Mouse (Mus musculus): ENCODE measurements at regions not wholly inside any gene's neighbourhood (a gene's known extent, or its start where the extent isn't known, plus 50 kb on each side); places are given as distances from the start of the nearest gene placed in this dataset.

DNA sequence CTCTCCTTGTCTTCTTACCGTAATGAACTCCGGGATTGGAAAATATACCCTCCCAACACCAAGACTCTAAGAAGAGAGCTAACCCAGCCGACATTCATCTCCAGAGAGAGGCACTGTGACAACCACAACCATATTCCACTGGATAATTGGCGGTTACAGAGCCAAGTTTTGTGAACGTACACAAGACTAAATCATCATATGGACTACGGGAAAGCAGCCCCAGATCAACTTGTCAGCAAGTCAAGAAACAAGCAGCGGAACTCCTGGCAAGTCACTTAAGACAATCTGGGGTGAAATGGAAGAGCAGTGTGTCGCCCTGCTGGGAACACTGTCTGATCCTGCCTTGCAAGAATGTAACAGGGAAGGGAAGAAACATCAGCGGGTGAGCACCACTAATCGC lies 52.6 kb upstream of the Bach2 start:
- peaks cover 4% of the 10 kb centered on the region for H3K4me1 ChIP-seq (ENCODE audit: control insufficient read depth, insufficient read depth, low read length)
- H3K4me3 ChIP-seq (ENCODE audit: insufficient read depth, low read depth, low read length): no peak overlapping the region
- WGBS: 78% methylated on average over 10 of the region's 10 CpGs
- H3K27ac ChIP-seq (ENCODE audit: insufficient read depth, low read depth, low read length): no peak overlapping the region
- no peak for TF ChIP-seq POLR2A (IDR thresholded peaks at IDR 0.05; ENCODE audit: insufficient read depth, low read depth, low read length)
- no peak for TF ChIP-seq CTCF (IDR thresholded peaks at IDR 0.05; ENCODE audit: insufficient read depth, low read depth, low read length)

DNA sequence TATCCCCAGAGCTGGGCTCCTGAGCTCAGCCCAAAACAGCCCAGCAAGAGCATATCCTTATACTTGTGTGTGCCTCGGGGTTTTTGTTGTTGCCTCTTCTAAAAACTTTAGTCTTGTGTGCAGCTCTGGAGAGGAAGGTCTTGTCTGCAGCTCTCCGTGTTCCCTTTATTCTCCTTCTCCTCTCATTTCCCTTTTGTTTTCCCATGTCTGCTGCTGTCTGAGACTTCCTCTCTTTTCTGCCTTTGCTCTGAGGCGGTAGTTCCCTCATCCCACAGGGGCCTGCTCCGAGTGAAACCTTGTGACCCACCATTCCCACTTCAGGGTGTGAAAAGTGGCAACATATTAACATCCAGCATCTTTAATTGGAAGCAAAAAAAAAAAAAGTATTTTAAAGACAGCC lies 51.5 kb upstream of the Bach2 start:
- H3K27ac ChIP-seq (ENCODE audit: insufficient read depth, low read depth, low read length): no peak overlapping the region
- no peak for TF ChIP-seq CTCF (IDR thresholded peaks at IDR 0.05; ENCODE audit: insufficient read depth, low read depth, low read length)
- no peak for TF ChIP-seq POLR2A (IDR thresholded peaks at IDR 0.05; ENCODE audit: insufficient read depth, low read depth, low read length)
- no peak overlapping the region for H3K4me3 ChIP-seq (ENCODE audit: insufficient read depth, low read depth, low read length)
- WGBS: 73% methylated on average over 4 of the region's 4 CpGs
- peaks cover 4% of the 10 kb centered on the region for H3K4me1 ChIP-seq (ENCODE audit: control insufficient read depth, insufficient read depth, low read length)

DNA sequence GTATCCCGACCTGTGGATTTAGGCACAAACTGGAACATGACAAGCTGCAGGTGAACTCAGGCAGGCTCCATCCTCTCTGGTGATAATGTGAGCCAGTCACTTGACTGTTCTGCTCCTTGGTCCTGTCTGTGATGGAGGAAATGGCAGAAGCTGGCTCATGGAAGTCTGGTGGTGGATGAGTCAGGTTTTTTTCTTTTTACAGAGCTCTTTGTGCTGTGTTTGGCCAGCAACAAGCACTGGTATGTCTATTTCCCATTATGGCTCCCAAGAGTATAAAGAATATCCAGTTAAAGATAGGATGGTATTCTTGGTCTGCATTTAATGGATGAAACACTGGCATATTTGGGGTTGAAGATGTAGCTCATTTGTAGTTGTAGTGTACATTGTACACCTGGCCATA lies 50.5 kb upstream of the Bach2 start:
- Histone ChIP-seq H3K27ac (ENCODE audit: insufficient read depth, low read depth, low read length) (no peak overlapping the region), H3K4me3 (ENCODE audit: insufficient read depth, low read depth, low read length) (no peak overlapping the region), H3K4me1 (ENCODE audit: control insufficient read depth, insufficient read depth, low read length) (peaks cover 4% of the 10 kb centered on the region)
- no peak for TF ChIP-seq CTCF (IDR thresholded peaks at IDR 0.05; ENCODE audit: insufficient read depth, low read depth, low read length)
- TF ChIP-seq POLR2A (IDR thresholded peaks at IDR 0.05; ENCODE audit: insufficient read depth, low read depth, low read length): no peak
- 96% methylated on average over 1 of the region's 1 CpGs for WGBS

DNA sequence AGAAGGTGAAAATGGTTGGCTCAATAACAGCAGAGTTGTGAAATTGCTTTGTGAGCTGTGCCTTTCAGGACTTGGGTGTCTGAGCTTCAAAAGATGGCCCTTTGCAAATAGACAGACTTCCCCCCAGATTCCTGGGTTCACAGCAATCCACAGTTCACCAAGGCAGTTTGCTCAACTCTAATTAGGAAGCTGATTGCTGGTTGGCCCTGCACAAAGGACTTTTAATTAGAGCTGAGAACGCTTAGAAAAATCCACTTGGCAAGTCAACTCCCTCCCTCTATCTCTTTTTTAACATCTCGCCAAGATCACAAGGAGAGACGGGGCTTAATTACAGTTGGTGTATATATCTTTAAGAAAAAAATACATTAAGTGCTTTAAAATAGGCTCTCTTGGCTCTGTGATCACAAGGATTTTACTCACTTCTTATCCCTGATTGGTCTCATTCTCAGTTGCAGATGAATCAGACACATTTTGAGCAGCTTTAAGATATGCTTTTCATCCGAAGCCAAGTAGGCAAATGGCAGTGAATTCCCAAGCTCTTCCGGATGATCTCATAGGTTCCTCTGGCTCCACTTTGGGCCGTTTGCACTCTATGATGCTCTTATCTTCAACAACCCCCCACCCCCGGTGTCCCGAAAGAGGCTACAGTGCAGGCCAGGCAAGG lies 49.7 kb upstream of the Bach2 start:
- Histone ChIP-seq H3K27ac (ENCODE audit: insufficient read depth, low read depth, low read length) (peak overlapping the region; percentile 18; the same call in 1 of the 2 replicates), H3K4me3 (ENCODE audit: insufficient read depth, low read depth, low read length) (no peak overlapping the region), H3K4me1 (ENCODE audit: control insufficient read depth, insufficient read depth, low read length) (peaks cover 4% of the 10 kb centered on the region)
- no peak for TF ChIP-seq CTCF (IDR thresholded peaks at IDR 0.05; ENCODE audit: insufficient read depth, low read depth, low read length)
- no peak for TF ChIP-seq POLR2A (IDR thresholded peaks at IDR 0.05; ENCODE audit: insufficient read depth, low read depth, low read length)
- 16% methylated on average over 8 of the region's 8 CpGs for WGBS

All from olfactory bulb, adult 2 months (tissue).